Mouse (Mus musculus) cerebellum, adult (tissue): ENCODE data around the gene Cxadr.
"Not testable (repeated sequence)": the region's sequence is repeated elsewhere in the genome, so short reads cannot be mapped to it uniquely, and the experiment has no call there.

Experiments used
- ATAC-seq: cut with Nextera tagmentation; 2 replicates; pipeline ENCODE4 v1.9.2; 2017; ENCODE audit warnings: mild to moderate bottlenecking, moderate library complexity, mixed read lengths; ENCODE audit not compliant: insufficient number of reproducible peaks, low FRiP score, low TSS enrichment

Cxadr gene

GRCm38 (mm10) chr16:78347328-78347926 lies 46.1 kb downstream of the Cxadr start:
- no peak for ATAC-seq

GRCm38 (mm10) chr16:78357757-78358156 lies 56.5 kb downstream of the Cxadr start:
- no peak for ATAC-seq

- no peak for ATAC-seq
Observed at GRCm38 (mm10) chr16:78361466-78361865, 60.2 kb downstream of the Cxadr start.

- not testable (repeated sequence) for ATAC-seq
Observed at GRCm38 (mm10) chr16:78364554-78364953, 63.3 kb downstream of the Cxadr start.

GRCm38 (mm10) chr16:78371491-78372046 lies 70.3 kb downstream of the Cxadr start:
- no peak for ATAC-seq

GRCm38 (mm10) chr16:78372786-78373185 lies 71.5 kb downstream of the Cxadr start:
- no peak for ATAC-seq

- no peak for ATAC-seq
Observed at GRCm38 (mm10) chr16:78373743-78374142, 72.5 kb downstream of the Cxadr start.

- ATAC-seq: no peak
Observed at GRCm38 (mm10) chr16:78375222-78375621, 73.9 kb downstream of the Cxadr start.

- peak; percentile 16 for ATAC-seq
Observed at GRCm38 (mm10) chr16:78375821-78376691, 74.8 kb downstream of the Cxadr start.

- peak; percentile 72 for ATAC-seq
Observed at GRCm38 (mm10) chr16:78376745-78377570, 75.7 kb downstream of the Cxadr start, which contains the start of gene Btg3. Gene Btg3 (minus strand): TSS chr16:78377192.

GRCm38 (mm10) chr16:78378493-78378892 lies 77.2 kb downstream of the Cxadr start:
- ATAC-seq: no peak

GRCm38 (mm10) chr16:78389122-78389521 lies 87.8 kb downstream of the Cxadr start:
- ATAC-seq: no peak

GRCm38 (mm10) chr16:78389986-78390385 lies 88.7 kb downstream of the Cxadr start:
- ATAC-seq: no peak

- no peak for ATAC-seq
Observed at GRCm38 (mm10) chr16:78391354-78391753, 90.1 kb downstream of the Cxadr start.

- no peak for ATAC-seq
Observed at GRCm38 (mm10) chr16:78398734-78399133, 97.4 kb downstream of the Cxadr start.

GRCm38 (mm10) chr16:78399423-78399822 lies 98.1 kb downstream of the Cxadr start:
- ATAC-seq: no peak

- ATAC-seq: no peak
Observed at GRCm38 (mm10) chr16:78402316-78402715, 101.0 kb downstream of the Cxadr start.

- ATAC-seq: no peak
Observed at GRCm38 (mm10) chr16:78406657-78407056, 105.4 kb downstream of the Cxadr start.

GRCm38 (mm10) chr16:78407855-78408254 lies 106.6 kb downstream of the Cxadr start:
- no peak for ATAC-seq
